In genomic region chr14:121128858-121129800, GRCm38 (mm10) we compare ENCODE assay signal across 11 mouse cellular contexts.
DNase-seq lines count a peak whose midpoint lies in the region; ATAC-seq and TF ChIP-seq lines count a peak whose summit lies in the region.
"Had no signal": no experiment of that assay in that cellular context is flagged by ENCODE, and none has a peak within 500 bp of the region (broad histone marks: within the 10 kb centered on the region; RNA-seq: fewer than 3 reads in every experiment).

No protein-coding gene starts in this region.

- 0 out of 2 replicates have a peak overlapping the region, but pooled peaks have one; percentile 25 for H3K27ac ChIP-seq in heart, embryonic 13.5 days (replicated peaks)
- peak overlapping the region; percentile 54 for H3K27ac ChIP-seq in hindbrain, embryonic 14.5 days
- peak overlapping the region; percentile 72 for H3K27ac ChIP-seq in limb, embryonic 15.5 days
- H3K27ac ChIP-seq in thymus, adult 2 months (ENCODE audit: control insufficient read depth, insufficient read depth, low read length), result no peak overlapping the region
- H3K27ac ChIP-seq: gastrocnemius, adult 2 months had no signal

- H3K4me2 ChIP-seq in heart, embryonic 13.5 days, result peak overlapping the region; percentile 38
- no peak overlapping the region for H3K4me2 ChIP-seq in hindbrain, embryonic 14.5 days (replicated peaks)
- H3K4me2 ChIP-seq in limb, embryonic 15.5 days, result no peak overlapping the region

- no peak overlapping the region for H3K4me3 ChIP-seq in heart, embryonic 13.5 days
- peak overlapping the region; percentile 45; the same call in 1 of the 2 replicates for H3K4me3 ChIP-seq in E14TG2a.4 (replicated peaks; ENCODE audit: low read length)
- H3K4me3 ChIP-seq in hindbrain, embryonic 14.5 days (replicated peaks; ENCODE audit: low read length), result no peak overlapping the region
- H3K4me3 ChIP-seq in limb, embryonic 15.5 days, result no peak overlapping the region
- no peak overlapping the region for H3K4me3 ChIP-seq in thymus, adult 2 months (ENCODE audit: control insufficient read depth, insufficient read depth, low read length)
- H3K4me3 ChIP-seq: gastrocnemius, adult 2 months had no signal

- DNase-seq in heart, postnatal 4 days, result no peak
- DNase-seq in hindbrain, embryonic 14.5 days (ENCODE audit: low spot score), result no peak
- DNase-seq in spleen, adult 18-20 months, result no peak
- no peak for DNase-seq in thymus, adult 2 months
- no peak for DNase-seq in B cell, adult 2 months
- DNase-seq: cerebellum, adult 18-20 months; gastrocnemius, adult 2 months; layer of hippocampus, postnatal 36 days had no signal

- TF ChIP-seq CTCF in E14TG2a.4 (conservative IDR thresholded peaks at IDR 0.05; ENCODE audit: low read length), result no peak
- no peak for TF ChIP-seq CTCF in thymus, adult 2 months (IDR thresholded peaks at IDR 0.05; ENCODE audit: borderline replicate concordance, control insufficient read depth, extremely low read depth, insufficient read depth, low read length, poor library complexity)

- WGBS in heart, embryonic 13.5 days, result 47% methylated on average over 20 of the region's 20 CpGs
- 43% methylated on average over 20 of the region's 20 CpGs for WGBS in hindbrain, embryonic 14.5 days
- whole genome bisulfite sequencing in limb, embryonic 15.5 days, result 31% methylated on average over 20 of the region's 20 CpGs
- WGBS in thymus, adult 2 months, result 93% methylated on average over 20 of the region's 20 CpGs

- H3K4me1 ChIP-seq in heart, embryonic 13.5 days, result peaks cover 63% of the 10 kb centered on the region
- H3K4me1 ChIP-seq in E14TG2a.4 (replicated peaks; ENCODE audit: low read depth, low read length), result peaks cover 8% of the 10 kb centered on the region; the same call in 1 of the 2 replicates
- peaks cover 17% of the 10 kb centered on the region for H3K4me1 ChIP-seq in hindbrain, embryonic 14.5 days (replicated peaks; ENCODE audit: control insufficient read depth, insufficient read depth, low read length)
- peaks cover 46% of the 10 kb centered on the region for H3K4me1 ChIP-seq in limb, embryonic 15.5 days
- H3K4me1 ChIP-seq in thymus, adult 2 months (replicated peaks; ENCODE audit: control insufficient read depth, insufficient read depth, low read length), result no peaks in the 10 kb centered on the region

- H3K9me3 ChIP-seq in heart, embryonic 13.5 days, result no peaks in the 10 kb centered on the region
- H3K9me3 ChIP-seq in E14TG2a.4 (ENCODE audit: low read length), result no peaks in the 10 kb centered on the region
- no peaks in the 10 kb centered on the region for H3K9me3 ChIP-seq in hindbrain, embryonic 14.5 days (ENCODE audit: control insufficient read depth, low read length)
- no peaks in the 10 kb centered on the region for H3K9me3 ChIP-seq in limb, embryonic 15.5 days

- TF ChIP-seq POLR2A in thymus, adult 2 months (IDR thresholded peaks at IDR 0.05; ENCODE audit: control insufficient read depth, extremely low read depth, insufficient read depth, low read length, poor library complexity), result no peak

- no peaks in the 10 kb centered on the region for H3K27me3 ChIP-seq in heart, embryonic 13.5 days (replicated peaks)
- no peaks in the 10 kb centered on the region for H3K27me3 ChIP-seq in E14TG2a.4 (ENCODE audit: insufficient read depth, low read length)
- H3K27me3 ChIP-seq in hindbrain, embryonic 14.5 days (ENCODE audit: control insufficient read depth, insufficient read depth, low read length), result no peaks in the 10 kb centered on the region
- H3K27me3 ChIP-seq in limb, embryonic 15.5 days, result no peaks in the 10 kb centered on the region
- H3K27me3 ChIP-seq in thymus, adult 2 months (ENCODE audit: control insufficient read depth, insufficient read depth, low read length), result no peaks in the 10 kb centered on the region

- ATAC-seq in heart, embryonic 13.5 days (ENCODE audit: extremely low read depth, insufficient number of reproducible peaks, low FRiP score, low TSS enrichment), result no peak
- peak; percentile 61; the same call in 1 of the 2 replicates for ATAC-seq in hindbrain, embryonic 14.5 days (ENCODE audit: low FRiP score)
- no peak for ATAC-seq in limb, embryonic 15.5 days (ENCODE audit: insufficient number of reproducible peaks, low FRiP score, low TSS enrichment, low read depth)

- peak overlapping the region; percentile 63 for H3K9ac ChIP-seq in heart, embryonic 13.5 days
- no peak overlapping the region for H3K9ac ChIP-seq in hindbrain, embryonic 14.5 days
- no peak overlapping the region for H3K9ac ChIP-seq in limb, embryonic 15.5 days

- H3K36me3 ChIP-seq in heart, embryonic 13.5 days, result peaks cover 6% of the 10 kb centered on the region; the same call in 1 of the 2 replicates
- H3K36me3 ChIP-seq in E14TG2a.4 (ENCODE audit: insufficient read depth, low read length), result no peaks in the 10 kb centered on the region
- no peaks in the 10 kb centered on the region for H3K36me3 ChIP-seq in hindbrain, embryonic 14.5 days (replicated peaks; ENCODE audit: control insufficient read depth, insufficient read depth)
- no peaks in the 10 kb centered on the region for H3K36me3 ChIP-seq in limb, embryonic 15.5 days
- H3K36me3 ChIP-seq in thymus, adult 2 months (ENCODE audit: control insufficient read depth, insufficient read depth, low read length), result no peaks in the 10 kb centered on the region
